Mouse (Mus musculus): ENCODE measurements at regions not wholly inside any gene's neighbourhood (a gene's known extent, or its start where the extent isn't known, plus 50 kb on each side); places are given as distances from the start of the nearest gene placed in this dataset.

DNA sequence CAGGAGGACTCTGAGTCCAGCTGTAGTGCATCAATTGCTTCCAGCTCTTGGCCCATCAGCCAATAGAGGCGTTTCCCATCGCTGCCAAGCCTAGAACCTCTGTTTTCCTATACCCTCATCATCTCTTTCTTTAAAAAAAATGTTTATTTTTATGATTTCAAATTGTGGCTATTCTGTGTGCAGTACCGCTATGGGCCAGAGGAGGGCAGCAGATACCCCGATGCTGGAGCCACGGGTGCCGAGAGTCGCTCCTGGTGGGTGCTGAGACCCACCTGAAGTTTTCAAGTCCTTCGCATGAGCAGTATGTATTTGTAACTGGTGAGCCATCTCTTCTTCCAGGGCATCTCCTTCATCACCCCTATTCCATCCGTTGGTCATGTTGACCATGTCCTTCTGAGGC lies 212.2 kb upstream of the Kcnab2 start:
- DNase-seq = no peak
- intact Hi-C loops (cut with DNase I) = no loop called here

DNA sequence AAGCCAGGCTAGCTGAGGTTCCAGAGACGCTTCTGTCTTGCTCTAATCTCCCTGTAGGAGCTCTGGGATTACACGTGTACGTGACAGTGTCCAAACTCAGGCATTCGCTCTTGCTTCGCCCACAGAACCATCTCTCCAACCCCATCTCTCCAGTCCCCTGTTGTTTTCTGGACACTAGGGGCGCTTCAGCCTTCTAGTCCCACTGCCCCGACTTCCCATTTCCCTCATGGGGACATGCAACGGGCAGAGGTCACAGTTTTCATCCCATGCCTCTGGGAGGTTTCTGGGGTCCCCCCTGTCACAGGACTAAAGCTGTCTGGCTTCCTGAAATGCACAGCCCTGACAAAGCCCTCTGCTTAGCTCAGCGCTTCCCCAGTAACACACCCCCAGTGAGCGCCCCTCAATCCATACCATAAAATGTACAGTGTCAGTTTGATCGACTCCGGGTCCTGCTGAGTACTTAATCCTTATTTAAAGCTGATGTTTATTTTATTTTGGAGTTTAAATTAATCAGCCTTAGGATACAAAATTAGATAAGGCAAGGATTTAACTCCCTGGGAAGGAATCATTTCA lies 208.9 kb upstream of the Kcnab2 start:
- DNase-seq = no peak
- intact Hi-C loops (cut with DNase I) = no loop called here

DNA sequence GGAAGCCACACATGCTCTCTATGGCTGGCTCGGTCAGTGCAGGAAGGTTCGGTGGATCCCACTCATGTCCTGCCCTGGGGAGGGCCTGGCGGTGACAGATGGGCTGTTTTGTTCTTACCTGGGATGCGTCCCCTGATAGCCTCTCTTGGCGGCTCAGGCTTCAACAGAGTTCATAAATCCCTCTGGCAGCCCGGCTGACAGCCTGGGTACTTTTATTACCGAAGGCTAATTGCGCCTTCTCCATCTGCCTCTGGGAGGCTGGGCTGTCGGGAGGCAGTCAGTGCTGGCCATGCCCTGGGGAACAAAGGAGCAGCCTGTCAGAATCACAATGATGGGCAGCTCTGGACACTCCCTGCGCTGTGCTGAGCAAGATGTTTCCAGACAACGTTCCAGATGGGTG lies 196.5 kb upstream of the Kcnab2 start:
- no peak for DNase-seq
- intact Hi-C loops (cut with DNase I) = no loop called here

DNA sequence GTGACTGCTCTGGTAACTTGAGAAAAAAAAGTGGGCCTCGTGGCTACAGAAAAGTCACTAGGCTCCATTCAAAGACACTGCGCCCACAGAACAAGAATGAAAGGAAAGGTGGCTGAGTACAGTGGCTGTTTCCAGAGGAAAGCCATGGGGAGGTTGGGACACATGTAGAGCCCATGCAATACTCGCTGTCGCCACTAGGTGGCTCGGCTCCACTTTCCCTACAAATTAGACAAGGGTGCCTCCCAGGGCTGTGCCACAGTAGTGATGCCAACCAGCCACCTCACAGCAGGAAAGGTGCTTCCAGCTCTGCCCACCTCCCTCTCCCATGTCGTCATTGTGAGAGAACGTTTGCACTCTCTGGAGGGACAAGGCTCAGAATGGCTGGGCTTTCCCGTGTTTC lies 185.8 kb upstream of the Kcnab2 start:
- intact Hi-C loops (cut with DNase I) = no loop called here

DNA sequence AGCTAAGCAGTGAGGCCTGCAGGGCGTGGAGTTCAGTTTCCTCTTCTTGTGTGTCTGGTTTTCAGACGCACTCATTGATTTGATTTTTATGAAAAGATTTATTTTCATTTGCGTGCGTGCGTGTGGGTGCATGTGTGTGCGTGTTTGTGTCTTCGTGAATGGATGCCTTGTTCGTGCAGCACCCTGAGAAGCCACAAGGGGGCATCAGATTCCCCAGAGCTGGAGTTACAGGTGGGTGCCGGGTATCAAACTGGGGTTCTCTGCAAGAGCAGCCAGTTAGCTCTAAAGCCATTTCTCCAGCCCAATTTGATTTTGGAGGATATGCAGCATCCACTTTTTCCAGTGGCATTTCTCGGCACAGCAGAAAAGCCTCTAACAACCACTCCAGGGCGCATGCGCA lies 185.4 kb upstream of the Kcnab2 start:
- DNase-seq = no peak
- intact Hi-C loops (cut with DNase I) = no loop called here

More for the DNA sequence above, 185.8 kb upstream of the Kcnab2 start:
- DNase-seq = peak; percentile 3 to 16

DNA sequence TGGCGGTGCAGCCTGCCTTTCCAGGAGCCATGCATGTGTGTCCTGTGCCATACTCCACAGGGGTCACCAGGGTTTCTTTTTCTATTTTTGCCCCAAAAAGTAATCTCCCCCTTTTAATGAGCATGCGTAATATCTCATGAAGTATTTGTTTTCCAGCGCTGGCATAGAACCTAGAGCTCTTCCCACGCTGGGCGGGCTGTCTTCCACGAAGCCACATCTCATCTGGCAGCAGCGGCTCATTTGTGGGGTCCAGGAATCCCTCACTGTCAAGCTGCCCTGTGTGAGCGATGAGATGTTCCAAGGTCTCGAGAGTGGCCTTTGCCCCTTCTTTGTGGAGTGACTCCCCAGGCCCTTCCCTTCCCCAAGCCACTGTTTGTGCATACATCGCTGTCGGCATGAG lies 184.8 kb upstream of the Kcnab2 start:
- intact Hi-C loops (cut with DNase I) = no loop called here

DNA sequence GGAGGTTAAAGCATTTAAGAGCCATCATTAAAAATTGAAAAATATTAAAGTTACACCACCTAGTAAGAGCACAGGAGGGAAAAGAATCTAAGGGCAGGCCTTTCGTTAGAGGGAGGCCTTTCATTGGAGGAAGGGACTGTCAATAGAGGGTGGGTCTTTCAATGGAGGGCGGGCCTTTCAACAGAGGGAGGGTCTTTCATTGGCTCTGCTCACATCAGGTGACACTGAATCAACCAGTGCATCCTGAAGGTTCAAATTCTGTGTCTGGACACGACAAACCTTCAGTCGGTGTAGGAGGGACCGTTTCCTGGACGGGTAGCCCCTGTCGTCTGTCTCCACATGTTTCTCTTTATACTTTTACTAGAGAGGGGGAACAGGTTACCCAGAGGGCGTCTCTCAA lies 172.5 kb upstream of the Kcnab2 start:
- intact Hi-C loops (cut with DNase I) = no loop called here
- DNase-seq = no peak

More for the DNA sequence above, 184.8 kb upstream of the Kcnab2 start:
- no peak for DNase-seq

DNA sequence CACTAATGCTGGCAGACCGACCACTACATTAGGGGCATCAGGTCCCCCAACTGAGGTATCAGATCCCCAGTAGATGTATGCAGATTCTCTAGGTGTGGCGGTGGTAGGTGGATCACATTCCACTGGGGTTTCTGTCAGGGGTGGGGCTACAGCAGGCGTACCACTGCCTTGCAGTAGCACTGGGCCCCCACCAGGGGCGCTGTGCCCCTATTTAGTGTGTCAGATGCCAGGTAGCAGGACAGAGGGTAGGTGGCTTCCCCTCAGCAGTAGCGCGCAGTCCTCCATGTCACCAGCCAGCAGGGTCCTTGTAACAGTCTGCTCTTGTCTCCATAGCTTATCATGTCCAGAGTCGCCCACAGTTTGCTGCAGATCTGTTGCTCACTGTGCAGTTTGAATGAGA lies 169.9 kb upstream of the Kcnab2 start:
- no peak for DNase-seq
- intact Hi-C loops (cut with DNase I) = no loop called here

DNA sequence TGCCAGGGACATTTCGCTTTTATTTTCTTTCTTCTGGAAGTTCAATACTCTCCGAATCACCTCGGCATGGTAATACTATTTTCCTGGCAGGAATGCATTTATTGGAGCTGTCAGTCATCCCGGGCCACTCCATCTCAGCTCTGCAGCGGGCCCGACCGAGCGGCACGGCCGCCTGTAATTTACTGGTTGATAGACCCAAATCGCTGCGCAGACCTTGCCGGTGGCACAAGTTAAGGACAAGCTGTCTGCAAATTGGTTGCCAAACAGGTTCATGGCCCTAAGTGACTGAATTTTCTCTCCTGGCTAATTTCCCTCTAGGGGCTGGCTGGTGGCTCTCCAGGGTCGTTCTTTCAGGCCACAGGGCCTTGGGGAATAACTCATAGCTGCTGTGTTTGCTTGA lies 169.4 kb upstream of the Kcnab2 start:
- intact Hi-C loops (cut with DNase I) = no loop called here

DNA sequence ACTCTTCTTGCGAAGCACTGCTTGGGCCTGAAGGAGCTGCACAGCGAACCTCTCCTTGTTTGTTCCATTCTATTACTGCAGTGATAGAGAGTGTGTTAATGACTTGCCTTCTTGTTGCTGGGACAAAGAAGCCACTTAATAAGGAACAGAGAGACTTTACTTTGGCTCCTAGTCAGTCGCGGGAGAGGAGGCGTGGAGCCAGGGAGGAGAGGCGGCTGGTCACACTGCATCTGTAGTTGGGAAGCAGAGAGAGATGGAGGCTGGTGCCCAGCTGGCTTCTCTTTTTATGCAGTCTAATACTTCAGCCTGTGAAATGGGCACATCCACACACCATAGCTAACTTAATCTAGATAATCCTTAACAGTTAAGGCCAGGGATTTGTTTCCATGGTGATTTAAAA lies 159.4 kb upstream of the Kcnab2 start:
- DNase-seq = no peak
- intact Hi-C loops (cut with DNase I) = no loop called here

More for the DNA sequence above, 169.4 kb upstream of the Kcnab2 start:
- DNase-seq = no peak

DNA sequence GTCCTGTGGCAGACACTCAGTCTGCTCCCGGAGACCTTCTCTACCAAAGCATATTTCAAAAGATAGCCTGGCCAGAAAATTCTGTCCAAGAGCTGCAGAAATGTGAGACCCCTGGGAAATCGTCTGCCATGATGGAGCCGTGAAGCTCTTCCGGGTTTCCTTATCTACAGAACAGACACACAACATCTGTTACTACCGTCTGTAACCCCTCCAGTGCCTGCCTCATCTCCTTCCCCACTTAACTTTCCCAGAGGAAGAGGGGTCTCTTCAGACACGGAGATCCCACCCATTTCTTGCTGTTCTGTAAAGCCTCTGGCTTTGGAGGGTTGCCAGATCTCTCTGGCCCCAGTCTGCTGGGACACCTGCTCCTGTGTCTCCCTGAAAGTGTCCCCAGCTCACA lies 156.2 kb upstream of the Kcnab2 start:
- intact Hi-C loops (cut with DNase I) = no loop called here
- no peak for DNase-seq

DNA sequence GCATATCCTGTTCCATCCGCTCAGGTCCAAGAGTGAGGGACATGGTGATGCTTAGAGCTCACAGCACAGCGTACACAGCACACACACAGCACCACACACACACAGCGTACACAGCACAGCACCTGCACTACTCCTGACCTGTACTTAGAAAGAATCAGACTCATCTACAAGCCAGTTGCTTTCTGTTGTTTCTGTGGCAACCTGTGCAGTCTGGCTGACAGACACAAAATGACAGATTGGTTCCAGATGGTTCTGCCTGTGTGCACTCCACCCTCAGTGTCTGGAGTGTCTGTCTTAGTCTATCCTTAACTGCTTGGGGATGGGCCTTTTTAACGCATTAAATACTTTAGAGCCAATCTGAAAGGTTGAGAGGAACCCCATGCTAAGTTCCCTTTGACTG lies 150.4 kb upstream of the Kcnab2 start:
- no peak for DNase-seq
- intact Hi-C loops (cut with DNase I) = loop anchor here (5.0 kb wide), 1 partner anchor 1314 kb away; no protein-coding TSS in a partner anchor

DNA sequence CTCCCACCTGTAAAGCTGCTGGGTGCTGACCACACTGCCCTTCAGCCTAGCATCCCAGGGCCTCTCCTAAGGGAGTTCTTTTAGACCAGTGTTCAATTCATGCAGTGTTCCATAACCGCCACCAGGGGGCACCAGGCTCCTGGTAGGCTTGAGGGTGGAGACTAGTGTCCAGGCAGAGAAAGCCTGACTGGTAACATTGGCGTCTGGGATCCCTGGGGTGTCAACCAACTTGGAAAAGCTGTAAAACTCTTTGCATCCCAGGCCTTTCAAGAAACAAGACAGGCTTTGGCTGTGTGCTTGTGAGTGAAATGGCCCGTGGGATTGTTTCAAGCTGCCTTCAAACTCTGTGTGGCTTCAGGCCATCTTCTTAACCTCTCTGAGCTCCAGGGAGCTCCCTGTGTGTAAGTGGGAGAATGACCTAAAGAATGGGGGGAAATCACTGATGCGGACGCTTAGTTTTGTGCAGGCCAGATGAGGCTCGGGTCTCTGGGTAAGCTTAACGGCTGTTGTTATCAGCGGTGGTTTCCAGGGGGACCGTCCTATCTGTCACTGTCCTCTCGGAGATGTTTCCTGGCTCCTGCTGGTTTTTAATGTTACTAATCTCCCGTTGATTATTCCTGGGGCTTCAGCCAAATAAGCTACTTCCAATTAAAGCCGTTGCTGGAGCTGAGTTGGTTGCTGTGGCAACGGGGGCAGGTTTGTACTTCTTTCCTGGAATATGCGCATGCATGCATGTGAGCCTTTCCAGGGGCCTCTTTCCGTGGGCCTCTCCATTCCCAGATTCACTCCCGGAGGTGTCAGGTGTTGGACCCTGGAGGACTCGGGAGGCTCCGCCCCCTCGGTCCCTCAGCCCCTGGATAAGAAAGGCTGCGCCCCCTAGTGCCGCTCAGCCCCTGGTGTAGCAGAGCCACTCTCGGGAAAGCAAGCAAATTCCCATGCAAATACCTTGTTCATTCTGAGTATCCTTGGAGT lies 147.6 kb upstream of the Kcnab2 start:
- intact Hi-C loops (cut with DNase I) = loop anchor here (5.0 kb wide), 1 partner anchor 1317 kb away; no protein-coding TSS in a partner anchor
- peak; percentile 48 to 58 for DNase-seq

DNA sequence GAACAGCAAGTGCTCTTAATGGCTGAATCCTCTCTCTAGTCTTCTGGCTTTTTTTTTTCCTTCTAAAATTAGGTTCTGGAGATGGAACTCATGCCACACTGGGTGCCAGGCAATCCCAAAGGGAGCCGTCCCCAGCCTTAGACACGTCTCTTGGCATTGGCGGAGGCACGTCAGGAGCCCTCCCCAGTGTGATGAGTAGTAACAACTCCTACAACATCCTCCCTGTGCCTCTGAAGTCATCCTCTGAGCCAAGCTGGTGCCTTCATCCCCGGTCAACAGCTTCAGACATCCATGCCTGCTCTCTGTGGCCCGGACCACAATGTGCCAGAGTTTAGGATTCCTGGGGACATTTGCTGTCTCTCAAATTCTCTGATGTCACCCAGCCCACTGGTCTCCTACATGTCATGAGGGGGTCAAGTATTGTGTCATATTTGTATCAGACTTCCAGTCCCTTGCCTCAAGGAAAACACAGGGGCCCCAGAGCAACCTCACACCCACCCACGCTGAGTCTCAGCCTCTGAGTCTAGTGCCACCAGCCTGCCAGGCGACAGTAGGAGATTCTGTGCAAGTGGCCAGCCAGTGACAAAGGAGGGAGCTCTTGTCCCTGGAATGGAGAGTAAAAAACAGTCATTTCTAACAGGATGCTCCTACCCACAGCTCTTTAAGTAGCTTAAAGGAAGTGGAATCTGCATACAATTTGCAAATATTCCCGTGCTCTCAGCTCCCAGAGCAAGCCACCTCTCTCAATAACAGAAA lies 144.5 kb upstream of the Kcnab2 start:
- no peak for DNase-seq
- intact Hi-C loops (cut with DNase I) = no loop called here

DNA sequence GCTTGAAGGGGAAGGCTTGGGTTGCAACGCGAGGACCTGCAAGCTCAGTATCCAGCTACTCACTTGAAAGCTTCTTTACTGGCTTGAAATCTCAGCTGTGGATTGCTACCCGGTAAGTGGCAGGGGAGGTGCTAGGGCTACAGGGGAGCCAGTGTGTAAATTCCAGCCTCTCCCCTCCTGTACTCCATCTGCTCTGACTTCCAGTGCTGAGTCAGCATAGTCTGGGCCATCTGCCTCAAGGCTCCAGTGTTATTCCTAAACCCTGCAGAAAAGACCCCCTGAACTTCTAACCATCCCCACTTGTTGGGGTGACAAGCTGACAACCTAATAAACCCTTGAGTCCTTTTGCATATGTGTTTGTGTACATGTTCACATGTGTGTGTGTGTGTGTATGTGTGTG lies 140.0 kb upstream of the Kcnab2 start:
- no peak for DNase-seq
- intact Hi-C loops (cut with DNase I) = no loop called here

DNA sequence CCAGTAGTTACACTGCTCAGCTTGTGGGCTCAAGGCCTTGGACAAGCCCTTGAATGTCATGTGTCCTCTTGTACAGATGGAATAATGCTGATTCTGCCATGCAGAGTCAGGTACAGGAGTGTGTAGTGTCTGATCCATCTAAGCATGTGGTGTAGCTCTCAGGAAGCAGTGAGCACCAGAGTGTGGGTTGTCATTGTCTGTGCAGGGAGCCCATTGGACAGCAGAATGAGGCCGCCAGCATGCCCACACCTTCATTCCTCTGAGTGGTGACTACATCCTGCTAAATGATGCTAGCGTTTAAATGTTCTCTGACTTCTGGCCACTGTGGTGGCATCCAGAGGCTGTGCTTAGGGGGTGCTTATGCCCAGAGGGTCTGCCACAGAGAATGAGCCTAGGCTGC lies 137.5 kb upstream of the Kcnab2 start:
- intact Hi-C loops (cut with DNase I) = no loop called here
- DNase-seq = no peak

DNA sequence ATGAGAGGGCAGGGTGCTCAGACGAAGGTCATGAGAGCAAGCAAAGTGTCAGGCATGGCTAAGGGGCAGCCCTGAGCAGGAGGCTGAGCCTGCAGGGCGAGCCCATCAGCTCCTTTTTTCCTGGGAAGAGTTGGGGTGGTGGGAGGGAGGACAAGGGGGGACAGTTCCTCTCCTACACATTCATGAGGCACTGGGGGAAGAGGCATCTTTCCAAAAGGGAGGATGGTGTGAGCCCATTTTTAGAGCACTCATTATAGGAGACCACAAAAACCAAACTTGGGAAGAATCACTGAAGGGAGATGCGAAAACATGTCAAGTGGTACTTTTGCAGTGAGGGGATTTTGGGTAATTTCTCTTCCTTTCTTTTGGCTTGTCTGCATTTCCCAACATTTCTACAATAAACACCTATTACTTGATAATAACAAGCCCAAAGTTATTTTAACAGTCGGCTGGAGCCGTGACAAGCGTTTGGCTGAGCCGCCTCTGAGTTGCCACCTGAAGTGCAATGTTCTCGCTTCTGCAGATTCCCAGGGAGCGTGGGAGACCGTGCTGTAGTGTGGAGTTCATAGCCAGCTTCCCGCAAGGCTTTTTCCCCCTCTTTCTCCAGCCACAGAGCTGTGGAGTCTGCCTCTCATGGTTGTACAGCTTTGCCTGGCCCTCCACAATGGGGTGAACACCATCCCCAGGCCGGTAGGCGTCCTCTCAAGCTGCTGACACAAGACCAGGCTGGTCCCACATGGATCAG lies 136.9 kb upstream of the Kcnab2 start:
- DNase-seq = no peak
- intact Hi-C loops (cut with DNase I) = no loop called here

Measured in heart, postnatal 36 days (tissue).